Mouse (Mus musculus) megakaryocyte, embryonic 14.5 days (primary cell): ENCODE data around the gene Glb1. TPM values are rescaled to one million over a fixed set of nuclear protein-coding genes. Genes with fewer than 3 reads are reported as not detected.
"Not testable (repeated sequence)": the region's sequence is repeated elsewhere in the genome, so short reads cannot be mapped to it uniquely, and the experiment has no call there.

Experiments used
- H3K27me3 ChIP-seq: replicated peaks from 2 replicates; pipeline ENCODE3; 2012; ENCODE audit warnings: inconsistent platforms
- H3K36me3 ChIP-seq: replicated peaks from 2 replicates; pipeline ENCODE3; 2012; ENCODE audit warnings: low read length, inconsistent platforms, mixed read lengths
- H3K4me1 ChIP-seq: 2 replicates; pipeline ENCODE4 v1.6.1; 2012; ENCODE audit warnings: inconsistent platforms
- H3K4me3 ChIP-seq: replicated peaks from 2 replicates; pipeline ENCODE3; 2012; ENCODE audit warnings: moderate library complexity, mild to moderate bottlenecking, inconsistent platforms
- H3K9me3 ChIP-seq: 2 replicates; pipeline ENCODE4 v1.6.1; 2012; ENCODE audit warnings: inconsistent platforms
- FLI1 ChIP-seq: IDR thresholded peaks from 2 replicates; pipeline ENCODE4 v1.6.1; 2012; ENCODE audit warnings: low read length, inconsistent platforms, mixed read lengths
- GATA1 ChIP-seq: IDR thresholded peaks from 3 replicates; pipeline ENCODE4 v1.6.1; 2012; ENCODE audit warnings: mixed read lengths, low read length, inconsistent platforms, borderline replicate concordance
- polyA plus RNA-seq: library from polyadenylated mRNA; stranded (reverse); fragments of >175 nt; gene quantifications from 2 replicates; pipeline ENCODE4 v1.2.3, GENCODE M21; 2012; ENCODE audit warnings: low replicate concordance; ENCODE audit not compliant: insufficient read depth

Glb1 gene
- polyA plus RNA-seq, 1 experiment = 16.4 TPM

GRCm38 (mm10) chr9:114382936-114383710 is 17.8 kb upstream of the Glb1 start:
- TF ChIP-seq GATA1 (no peak), FLI1 (no peak)
- no peaks in the 10 kb centered on the region for H3K9me3 ChIP-seq
- peaks cover 31% of the 10 kb centered on the region for H3K4me1 ChIP-seq
- H3K27me3 ChIP-seq = no peaks in the 10 kb centered on the region
- no peak overlapping the region for H3K4me3 ChIP-seq
- H3K36me3 ChIP-seq = peaks cover 91% of the 10 kb centered on the region

- Histone ChIP-seq H3K9me3 (no peaks in the 10 kb centered on the region), H3K4me3 (no peak overlapping the region), H3K36me3 (peaks cover 79% of the 10 kb centered on the region), H3K27me3 (no peaks in the 10 kb centered on the region), H3K4me1 (peaks cover 46% of the 10 kb centered on the region)
- TF ChIP-seq GATA1 (no peak), FLI1 (no peak)
Measured at GRCm38 (mm10) chr9:114384691-114385090, 16.2 kb upstream of the Glb1 start.

GRCm38 (mm10) chr9:114385160-114385559 is 15.7 kb upstream of the Glb1 start:
- peaks cover 74% of the 10 kb centered on the region for H3K36me3 ChIP-seq

GRCm38 (mm10) chr9:114387086-114387485 is 13.8 kb upstream of the Glb1 start:
- Histone ChIP-seq H3K4me1 (peaks cover 58% of the 10 kb centered on the region), H3K27me3 (no peaks in the 10 kb centered on the region), H3K9me3 (no peaks in the 10 kb centered on the region), H3K36me3 (peaks cover 60% of the 10 kb centered on the region), H3K4me3 (no peak overlapping the region)
- TF ChIP-seq GATA1 (no peak), FLI1 (no peak)

More at GRCm38 (mm10) chr9:114385160-114385559, 15.7 kb upstream of the Glb1 start:
- no peaks in the 10 kb centered on the region for H3K27me3 ChIP-seq
- TF ChIP-seq GATA1 (no peak), FLI1 (no peak)
- peaks cover 50% of the 10 kb centered on the region for H3K4me1 ChIP-seq
- no peaks in the 10 kb centered on the region for H3K9me3 ChIP-seq
- no peak overlapping the region for H3K4me3 ChIP-seq

- peaks cover 48% of the 10 kb centered on the region for H3K36me3 ChIP-seq
- H3K9me3 ChIP-seq = no peaks in the 10 kb centered on the region
- no peaks in the 10 kb centered on the region for H3K27me3 ChIP-seq
- TF ChIP-seq FLI1 = no peak
- TF ChIP-seq GATA1 = no peak
- peaks cover 58% of the 10 kb centered on the region for H3K4me1 ChIP-seq
- H3K4me3 ChIP-seq = no peak overlapping the region
Measured at GRCm38 (mm10) chr9:114388288-114388687, 12.6 kb upstream of the Glb1 start.

GRCm38 (mm10) chr9:114388701-114389370 is 12.0 kb upstream of the Glb1 start:
- Histone ChIP-seq H3K27me3 (no peaks in the 10 kb centered on the region), H3K36me3 (peaks cover 44% of the 10 kb centered on the region), H3K4me3 (no peak overlapping the region), H3K9me3 (no peaks in the 10 kb centered on the region), H3K4me1 (peaks cover 63% of the 10 kb centered on the region)
- no peak for TF ChIP-seq GATA1
- TF ChIP-seq FLI1 = no peak

GRCm38 (mm10) chr9:114389371-114389904 is 11.4 kb upstream of the Glb1 start:
- Histone ChIP-seq H3K4me1 (peaks cover 69% of the 10 kb centered on the region), H3K4me3 (peak overlapping the region; percentile 95), H3K36me3 (peaks cover 38% of the 10 kb centered on the region), H3K27me3 (no peaks in the 10 kb centered on the region), H3K9me3 (no peaks in the 10 kb centered on the region)
- no peak for TF ChIP-seq GATA1
- no peak for TF ChIP-seq FLI1

GRCm38 (mm10) chr9:114389905-114390748 is 10.7 kb upstream of the Glb1 start, which contains the start of gene Crtap:
TSS of gene Crtap (minus strand) at chr9:114390675.
- Histone ChIP-seq H3K36me3 (peaks cover 31% of the 10 kb centered on the region), H3K4me1 (peaks cover 73% of the 10 kb centered on the region), H3K27me3 (no peaks in the 10 kb centered on the region), H3K4me3 (peak within 1 kb of the TSS; percentile 95), H3K9me3 (no peaks in the 10 kb centered on the region)
- no peak for TF ChIP-seq FLI1
- no peak for TF ChIP-seq GATA1

GRCm38 (mm10) chr9:114390749-114391075 is 10.2 kb upstream of the Glb1 start:
- Histone ChIP-seq H3K4me3 (peak overlapping the region; percentile 95), H3K4me1 (peaks cover 73% of the 10 kb centered on the region), H3K36me3 (peaks cover 25% of the 10 kb centered on the region), H3K27me3 (no peaks in the 10 kb centered on the region), H3K9me3 (no peaks in the 10 kb centered on the region)
- TF ChIP-seq FLI1 (no peak), GATA1 (no peak)

GRCm38 (mm10) chr9:114394136-114394535 is 6.7 kb upstream of the Glb1 start:
- H3K4me1 ChIP-seq = peaks cover 41% of the 10 kb centered on the region
- not testable (repeated sequence) for H3K9me3 ChIP-seq, H3K4me3 ChIP-seq, H3K36me3 ChIP-seq, H3K27me3 ChIP-seq
